Mouse (Mus musculus) cerebral cortex, adult 2 months (tissue): Measurements from ENCODE around the gene Spock1.

Experiments
- WGBS: fragments of 180-500 bp; shearing (Covaris S2); methylation state at CpG from one replicate; pipeline ENCODE4 v1.1.7; 2018; 5-methylcytosine and 5-hydroxymethylcytosine counted together

The Spock1 gene

GRCm38 (mm10) chr13:57484426-57485168 is 423.5 kb downstream of the Spock1 start:
- WGBS, result 71% methylated on average over 16 of the region's 16 CpGs

GRCm38 (mm10) chr13:57476700-57477099 is 431.4 kb downstream of the Spock1 start:
- WGBS, result 34% methylated on average over 6 of the region's 6 CpGs

GRCm38 (mm10) chr13:57474068-57474467 is 434.1 kb downstream of the Spock1 start:
- 87% methylated on average over 2 of the region's 2 CpGs for WGBS

- 56% methylated on average over 4 of the region's 4 CpGs for WGBS
Observed at GRCm38 (mm10) chr13:57470922-57471321, 437.2 kb downstream of the Spock1 start.

- WGBS, result 48% methylated on average over 8 of the region's 8 CpGs
Observed at GRCm38 (mm10) chr13:57459978-57460377, 448.2 kb downstream of the Spock1 start.

- WGBS, result 28% methylated on average over 11 of the region's 11 CpGs
Observed at GRCm38 (mm10) chr13:57450189-57450821, 457.8 kb downstream of the Spock1 start.

GRCm38 (mm10) chr13:57448906-57449305 is 459.2 kb downstream of the Spock1 start:
- WGBS, result 70% methylated on average over 7 of the region's 7 CpGs

GRCm38 (mm10) chr13:57444977-57445376 is 463.2 kb downstream of the Spock1 start:
- 85% methylated on average over 3 of the region's 3 CpGs for WGBS

GRCm38 (mm10) chr13:57440111-57440510 is 468.0 kb downstream of the Spock1 start:
- 80% methylated on average over 7 of the region's 7 CpGs for WGBS

GRCm38 (mm10) chr13:57435726-57436220 is 472.4 kb downstream of the Spock1 start:
- 81% methylated on average over 10 of the region's 10 CpGs for WGBS

GRCm38 (mm10) chr13:57433848-57434247 is 474.3 kb downstream of the Spock1 start:
- WGBS, result 79% methylated on average over 4 of the region's 4 CpGs

- 92% methylated on average over 4 of the region's 4 CpGs for WGBS
Observed at GRCm38 (mm10) chr13:57431815-57432214, 476.3 kb downstream of the Spock1 start.

- 51% methylated on average over 14 of the region's 14 CpGs for WGBS
Observed at GRCm38 (mm10) chr13:57428840-57429239, 479.3 kb downstream of the Spock1 start.

- 78% methylated on average over 5 of the region's 5 CpGs for WGBS
Observed at GRCm38 (mm10) chr13:57418781-57419180, 489.4 kb downstream of the Spock1 start.

GRCm38 (mm10) chr13:57414716-57415115 is 493.4 kb downstream of the Spock1 start:
- WGBS, result 96% methylated on average over 1 of the region's 1 CpGs

GRCm38 (mm10) chr13:57407666-57408065 is 500.5 kb downstream of the Spock1 start:
- WGBS, result 78% methylated on average over 4 of the region's 4 CpGs

- 89% methylated on average over 7 of the region's 7 CpGs for WGBS
Observed at GRCm38 (mm10) chr13:57402386-57402785, 505.7 kb downstream of the Spock1 start.

GRCm38 (mm10) chr13:57372141-57372700 is 535.9 kb downstream of the Spock1 start:
- 68% methylated on average over 14 of the region's 14 CpGs for whole genome bisulfite sequencing
